Mouse (Mus musculus) brain, embryonic 14.5 days (tissue): ENCODE measurements at regions not wholly inside any gene's neighbourhood (a gene's known extent, or its start where the extent isn't known, plus 50 kb on each side); places are given as distances from the start of the nearest gene placed in this dataset.

Experiments used
- CTCF ChIP-seq: fragments of 200-500 bp; IDR thresholded peaks from 2 replicates; pipeline ENCODE4 v1.5.1; 2012; ENCODE audit warnings: inconsistent platforms, mild to moderate bottlenecking, moderate library complexity, borderline replicate concordance; ENCODE audit not compliant: insufficient read depth, insufficient read length; ENCODE audit errors: extremely low read depth
- POLR2A ChIP-seq: fragments of 200-500 bp; IDR thresholded peaks from 2 replicates; pipeline ENCODE4 v1.6.1; 2012; ENCODE audit warnings: mild to moderate bottlenecking, inconsistent platforms, borderline replicate concordance; ENCODE audit not compliant: poor library complexity, insufficient read depth, insufficient read length, severe bottlenecking; ENCODE audit errors: extremely low read depth

DNA sequence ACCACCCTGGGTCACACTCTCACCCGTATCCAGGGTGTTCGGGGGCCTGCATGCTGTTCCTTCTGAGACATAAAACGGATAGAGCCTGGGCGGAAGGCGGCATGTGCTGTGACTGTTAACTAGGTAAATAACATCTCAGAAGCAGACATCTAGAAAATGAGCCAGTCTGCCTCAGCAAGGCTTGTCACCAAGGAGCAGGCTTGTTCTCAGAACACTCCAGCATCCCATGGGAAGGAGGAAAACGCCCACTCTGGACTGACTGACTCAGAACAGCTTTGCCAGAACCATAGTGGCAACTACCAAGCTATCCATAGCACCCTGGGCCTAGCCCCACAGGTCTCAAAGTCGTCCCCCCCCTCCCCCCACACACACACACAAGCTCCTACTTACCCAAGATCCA is 63.8 kb upstream of the Cdh5 start:
- TF ChIP-seq POLR2A = no peak
- TF ChIP-seq CTCF = no peak
